ENCODE assay signal across 9 mouse cellular contexts in the genomic region with DNA sequence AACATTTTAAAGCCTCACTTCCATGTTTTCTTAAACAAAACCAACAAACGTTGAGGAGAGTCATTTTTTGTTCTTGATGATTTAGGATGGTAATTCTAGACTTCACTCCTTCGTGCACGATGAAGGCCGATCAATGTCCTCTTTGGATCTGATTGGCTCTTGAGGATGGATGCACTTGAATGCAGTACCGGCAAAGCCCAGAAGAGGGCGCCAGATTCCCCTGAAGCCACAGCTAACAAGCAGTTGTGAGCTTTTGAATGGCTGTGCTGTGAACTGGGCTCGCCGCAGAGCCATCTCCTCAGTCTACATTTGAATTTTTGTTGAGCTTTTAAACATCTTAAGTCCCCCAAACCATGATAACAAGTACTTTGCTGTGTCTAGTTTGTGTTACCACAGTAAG. TPM values are rescaled to one million over a fixed set of nuclear protein-coding genes. Genes with fewer than 3 reads are reported as not detected.
DNase-seq lines count a peak whose midpoint lies in the region; ATAC-seq and TF ChIP-seq lines count a peak whose summit lies in the region.
"Had no signal": no experiment of that assay in that cellular context is flagged by ENCODE, and none has a peak within 500 bp of the region (broad histone marks: within the 10 kb centered on the region; RNA-seq: fewer than 3 reads in every experiment).

No protein-coding gene starts in this region.

- 65% methylated on average over 8 of the region's 8 CpGs for WGBS in hindbrain, postnatal 0 days
- WGBS in hindbrain, embryonic 16.5 days: 64% methylated on average over 8 of the region's 8 CpGs

- no peak; the same call in 1 of the 2 replicates for TF ChIP-seq RAD21 in MEL (IDR thresholded peaks at IDR 0.05; ENCODE audit: low read depth, low read length)

- H3K4me2 ChIP-seq in hindbrain, postnatal 0 days (ENCODE audit: low read depth, low read length): no peak overlapping the region
- no peak overlapping the region for H3K4me2 ChIP-seq in hindbrain, embryonic 16.5 days (ENCODE audit: low read length)
- H3K4me2 ChIP-seq: neural tube, embryonic 12.5 days had no signal

- no peaks in the 10 kb centered on the region for H3K79me2 ChIP-seq in MEL (ENCODE audit: control insufficient read depth, insufficient read depth, low read length, poor library complexity)

- H3K4me3 ChIP-seq in hindbrain, postnatal 0 days (ENCODE audit: low read length): no peak overlapping the region
- no peak overlapping the region for H3K4me3 ChIP-seq in hindbrain, embryonic 16.5 days (ENCODE audit: low read length)
- H3K4me3 ChIP-seq in MEL (ENCODE audit: control insufficient read depth in 1 of 2, insufficient read depth in 1 of 2, low read depth in 2 of 2, low read length in 2 of 2): no peak overlapping the region
- H3K4me3 ChIP-seq: neural tube, embryonic 12.5 days had no signal

- H3K27me3 ChIP-seq in hindbrain, postnatal 0 days (ENCODE audit: insufficient read depth, low read length): no peaks in the 10 kb centered on the region
- H3K27me3 ChIP-seq in hindbrain, embryonic 16.5 days (replicated peaks; ENCODE audit: control insufficient read depth, insufficient read depth, low read length): no peaks in the 10 kb centered on the region
- H3K27me3 ChIP-seq in MEL (ENCODE audit: control insufficient read depth in 1 of 2, insufficient read depth in 2 of 2, low read length in 2 of 2): no peaks in the 10 kb centered on the region

- TF ChIP-seq CTCF in hindbrain, postnatal 0 days (IDR thresholded peaks at IDR 0.05; ENCODE audit: low read depth): peak; percentile 65
- peak; percentile 28 to 62 (median 51) for TF ChIP-seq CTCF in MEL (IDR thresholded peaks at IDR 0.05 in 2 of 3, conservative IDR thresholded peaks at IDR 0.05 in 1 of 3; ENCODE audit: control insufficient read depth in 1 of 3, insufficient read depth in 1 of 3, low read depth in 2 of 3, low read length in 3 of 3, poor library complexity in 1 of 3, severe bottlenecking in 1 of 3)

- ATAC-seq in hindbrain, postnatal 0 days: no peak
- ATAC-seq in hindbrain, embryonic 16.5 days: no peak

- H3K9ac ChIP-seq in hindbrain, postnatal 0 days (replicated peaks; ENCODE audit: low read length): no peak overlapping the region
- H3K9ac ChIP-seq in hindbrain, embryonic 16.5 days (ENCODE audit: low read depth, low read length): no peak overlapping the region
- no peak overlapping the region for H3K9ac ChIP-seq in MEL (ENCODE audit: control insufficient read depth, low read depth, low read length, poor library complexity, severe bottlenecking)
- H3K9ac ChIP-seq: neural tube, embryonic 12.5 days had no signal

- H3K9me3 ChIP-seq in hindbrain, postnatal 0 days (ENCODE audit: low read length): no peaks in the 10 kb centered on the region
- no peaks in the 10 kb centered on the region for H3K9me3 ChIP-seq in hindbrain, embryonic 16.5 days (ENCODE audit: control insufficient read depth, low read length)
- no peaks in the 10 kb centered on the region for H3K9me3 ChIP-seq in MEL (replicated peaks; ENCODE audit: insufficient read depth, low read length)
- H3K9me3 ChIP-seq: neural tube, embryonic 12.5 days had no signal

- no peak overlapping the region for H3K27ac ChIP-seq in hindbrain, postnatal 0 days
- H3K27ac ChIP-seq in hindbrain, embryonic 16.5 days (ENCODE audit: low read depth, low read length): no peak overlapping the region
- no peak overlapping the region for H3K27ac ChIP-seq in MEL (ENCODE audit: control insufficient read depth, low read depth, low read length)
- H3K27ac ChIP-seq: neural tube, embryonic 12.5 days had no signal

- H3K4me1 ChIP-seq in hindbrain, postnatal 0 days (ENCODE audit: insufficient read depth, low read length): 0 out of 2 replicates have a peak, but pooled peaks cover 5% of the 10 kb centered on the region
- peaks cover 5% of the 10 kb centered on the region for H3K4me1 ChIP-seq in hindbrain, embryonic 16.5 days (ENCODE audit: control insufficient read depth, insufficient read depth, low read depth, low read length)
- no peaks in the 10 kb centered on the region for H3K4me1 ChIP-seq in MEL (ENCODE audit: control insufficient read depth in 1 of 2, insufficient read depth in 2 of 2, low read length in 2 of 2)

- DNase-seq in hindbrain, postnatal 0 days (ENCODE audit: low spot score): peak; percentile 40
- DNase-seq in 416B (ENCODE audit: low read depth): peak; percentile 44
- DNase-seq in MEL (ENCODE audit: low read depth, low spot score): peak; percentile 14
- peak; percentile 52 for DNase-seq in lung, postnatal 36 days
- DNase-seq in left cerebral cortex, adult 8-10 months (ENCODE audit: low spot score in 2 of 2): no peak
- DNase-seq in kidney, adult 11 months: no peak
- no peak for DNase-seq in urinary bladder, adult 2 months (ENCODE audit: low spot score)

- no peak for TF ChIP-seq EP300 in MEL (IDR thresholded peaks at IDR 0.05; ENCODE audit: low read depth in 1 of 2, low read length in 2 of 2)

- TF ChIP-seq POLR2A in MEL (IDR thresholded peaks at IDR 0.05; ENCODE audit: control insufficient read depth in 1 of 2, insufficient read depth in 1 of 2, low read depth in 1 of 2, low read length in 2 of 2, poor library complexity in 1 of 2): no peak

- no peaks in the 10 kb centered on the region for H3K36me3 ChIP-seq in hindbrain, postnatal 0 days (ENCODE audit: insufficient read depth, low read length)
- no peaks in the 10 kb centered on the region for H3K36me3 ChIP-seq in hindbrain, embryonic 16.5 days (ENCODE audit: control insufficient read depth, insufficient read depth, low read length)
- no peaks in the 10 kb centered on the region for H3K36me3 ChIP-seq in MEL (ENCODE audit: control insufficient read depth in 1 of 2, insufficient read depth in 2 of 2, low read length in 2 of 2)

TF ChIP-seq in MEL, 35 proteins besides CTCF, POLR2A, EP300 and RAD21:
- TF ChIP-seq CHD2 (IDR thresholded peaks at IDR 0.05; ENCODE audit: low read length) (no peak), GATA1 (IDR thresholded peaks at IDR 0.05; ENCODE audit: low read depth, low read length) (no peak), SMC3 (IDR thresholded peaks at IDR 0.05; ENCODE audit: low read depth, low read length) (0 out of 2 replicates have a peak, but pooled peaks have one; percentile 11)

RNA-seq across cellular contexts. Expression of a gene that starts 19.4 kb away (rescaled TPM):
- 48.7 and 53.8 TPM in 2 replicates for total RNA-seq in hindbrain, postnatal 0 days (2014; rRNA removed)
- polyA plus RNA-seq in hindbrain, postnatal 0 days (2015; fragmentation: Nextera tagmentation; extraction: Ambion mirVana): 15.6 and 17.4 TPM in 2 replicates
- polyA plus RNA-seq in hindbrain, embryonic 16.5 days (2015; fragmentation: Nextera tagmentation; extraction: Ambion mirVana): 22.7 and 31.5 TPM in 2 replicates
- not detected in 2 replicates for total RNA-seq in MEL (2012; rRNA removed)
- polyA plus RNA-seq in MEL (2012; ENCODE audit: insufficient read depth in 1 of 2, insufficient read length in 2 of 2, low read depth in 1 of 2, low replicate concordance in 2 of 2, missing spikeins in 1 of 2): not detected
- 10 to 100 TPM; 28.1 to 33.4 (median 29.6) TPM for total RNA-seq in left cerebral cortex, adult 8-10 months (2022)
- 114 and 146 TPM in 2 replicates for polyA plus RNA-seq in urinary bladder, adult 2 months (2012; rRNA removed)

Comparison
In these comparisons a context has a peak if more than half of its experiments do, and no peak if none do; other contexts are left out.
1. DNase-seq: peak in hindbrain, postnatal 0 days (single experiment), 416B (single experiment), MEL (single experiment) and lung, postnatal 36 days (single experiment); none in left cerebral cortex, adult 8-10 months (0 of 2), kidney, adult 11 months (single experiment) and urinary bladder, adult 2 months (single experiment).